Mouse (Mus musculus) lung, adult 18-20 months (tissue): ENCODE results near the gene Mas1.

Experiments
- DNase-seq, 2 experiments: peaks; one replicate each; pipeline ENCODE4 v3.0.0; 2022; ENCODE audit warnings: mixed read lengths in 2 of 2

Mas1 gene

DNA sequence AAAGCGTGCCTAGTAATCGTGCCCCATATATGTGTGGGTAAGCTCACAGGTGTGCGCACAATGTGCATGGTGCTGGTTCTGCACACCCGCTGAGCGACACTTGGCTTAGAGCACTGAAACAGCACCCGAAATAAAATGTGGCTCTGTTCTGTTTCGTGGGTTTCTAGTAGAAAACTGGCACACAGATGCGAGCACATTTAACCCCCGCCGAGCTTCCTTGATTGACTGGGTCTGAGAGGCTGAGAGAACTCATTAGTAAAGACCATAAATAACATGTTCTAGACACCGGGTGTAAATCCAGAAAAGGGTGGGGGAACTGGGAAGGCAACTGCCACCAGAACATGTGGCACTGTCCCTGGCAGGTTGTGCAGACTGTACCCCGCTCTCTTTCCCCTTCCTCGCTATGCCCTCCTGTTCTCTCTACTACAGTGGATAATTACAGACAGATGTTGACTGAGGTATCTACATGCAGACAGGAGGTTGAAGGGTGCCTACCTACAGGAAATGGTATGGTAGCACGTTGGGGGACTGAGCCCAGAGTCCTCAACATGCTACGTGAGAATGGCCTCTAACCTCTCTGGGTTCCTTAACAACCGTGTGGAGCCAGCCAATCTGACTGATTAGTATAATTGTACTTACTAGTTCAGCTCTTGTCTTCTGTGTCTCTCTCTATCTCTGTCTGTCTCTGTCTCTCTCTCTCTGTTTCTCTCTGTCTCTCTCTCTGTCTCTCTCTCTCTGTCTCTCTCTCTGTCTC lies 4.5 kb upstream of the Mas1 start:
- DNase-seq = no peak

- no peak for DNase-seq
Observed at GRCm38 (mm10) chr17:12868640-12869039, 697 bp upstream of the Mas1 start.

- DNase-seq = no peak
Observed at GRCm38 (mm10) chr17:12866853-12867252, 1.1 kb downstream of the Mas1 start.

DNA sequence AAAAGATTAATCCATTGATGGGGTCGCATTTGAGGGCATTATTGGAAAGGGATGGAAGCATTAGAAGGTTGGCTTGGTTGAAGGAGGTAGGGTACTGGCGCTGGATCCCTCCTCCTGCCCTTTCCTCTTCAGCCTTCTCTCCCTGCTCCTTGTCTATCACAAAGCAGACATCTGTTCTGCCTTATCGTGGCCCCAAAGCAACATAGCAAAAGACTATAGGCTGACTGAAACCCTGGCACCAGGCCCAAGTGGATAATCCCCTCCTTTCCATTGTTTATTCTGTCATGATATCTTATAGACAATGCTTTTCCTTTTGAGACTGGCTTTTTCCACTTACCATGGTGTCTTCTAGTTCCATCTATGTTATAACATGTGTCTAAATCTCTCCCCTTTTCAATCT lies 2.5 kb downstream of the Mas1 start:
- DNase-seq = no peak

DNA sequence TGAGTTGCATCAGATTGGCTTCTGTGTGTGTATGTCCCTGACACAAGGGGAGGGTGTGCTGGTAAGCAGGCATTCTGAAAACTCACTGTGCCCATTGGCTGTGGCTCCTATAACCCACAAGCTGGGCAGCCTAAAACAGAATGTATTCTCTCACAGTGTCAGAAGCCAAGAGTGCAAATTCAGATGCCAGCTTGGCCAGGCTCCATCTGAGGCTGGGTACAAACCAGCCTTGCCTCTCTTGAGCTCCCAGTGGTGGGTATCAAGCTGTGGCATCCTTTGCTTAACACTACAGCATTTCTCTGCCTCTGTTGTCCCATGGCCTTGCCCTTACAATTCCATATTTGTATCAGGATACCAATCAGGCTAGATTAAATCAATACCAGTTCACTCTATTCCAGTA lies 3.8 kb downstream of the Mas1 start:
- no peak for DNase-seq

DNA sequence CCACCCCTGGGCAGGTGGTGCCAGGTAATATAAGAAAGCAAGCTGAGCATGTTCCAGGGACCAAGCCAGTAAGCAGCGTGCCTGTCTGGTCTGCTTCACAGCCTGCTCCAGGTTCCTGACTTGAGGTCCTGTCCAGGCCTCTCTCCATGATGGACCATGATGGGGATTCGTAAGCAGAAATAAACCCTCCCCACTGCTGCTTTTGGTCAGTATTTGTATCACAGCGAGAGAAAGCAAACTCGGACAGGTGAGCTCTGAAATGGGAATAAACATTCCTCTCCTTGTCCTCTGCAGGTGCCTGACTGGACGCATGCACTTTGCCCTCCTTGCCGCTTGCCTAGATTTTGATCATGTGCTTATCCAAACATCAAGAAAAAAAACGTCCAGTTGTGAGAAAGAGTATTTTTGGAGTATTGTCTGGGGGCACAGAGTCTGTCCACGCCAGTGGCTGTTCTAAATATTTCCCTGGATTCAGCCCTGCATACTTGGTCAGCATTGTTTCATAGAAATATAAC lies 8.9 kb downstream of the Mas1 start:
- no peak for DNase-seq

- no peak for DNase-seq
Observed at GRCm38 (mm10) chr17:12858072-12858471, 9.9 kb downstream of the Mas1 start.

- no peak for DNase-seq
Observed at GRCm38 (mm10) chr17:12857395-12857794, 10.5 kb downstream of the Mas1 start.

DNA sequence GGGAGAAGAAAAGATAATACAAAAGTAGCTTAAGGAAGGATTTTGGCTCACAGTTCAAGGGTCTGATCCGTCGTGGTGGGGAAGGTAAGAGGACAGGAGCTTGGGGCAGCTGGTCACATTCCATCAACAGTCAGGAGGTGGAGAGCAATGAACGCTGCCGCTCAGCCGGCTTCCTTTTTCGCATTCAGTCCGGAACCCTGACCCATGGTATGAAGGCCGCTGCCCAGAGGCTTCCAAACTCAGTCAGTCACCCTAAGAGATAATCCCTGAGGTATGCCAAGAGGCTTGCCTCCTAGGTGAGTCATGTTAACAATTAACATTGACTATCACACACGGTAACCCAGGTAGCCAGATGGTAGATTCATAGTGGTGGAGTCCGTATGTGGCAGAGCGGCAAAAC lies 13.6 kb downstream of the Mas1 start:
- no peak for DNase-seq

GRCm38 (mm10) chr17:12853821-12854220 lies 14.1 kb downstream of the Mas1 start:
- no peak for DNase-seq

GRCm38 (mm10) chr17:12851689-12852088 lies 16.3 kb downstream of the Mas1 start:
- no peak for DNase-seq

DNA sequence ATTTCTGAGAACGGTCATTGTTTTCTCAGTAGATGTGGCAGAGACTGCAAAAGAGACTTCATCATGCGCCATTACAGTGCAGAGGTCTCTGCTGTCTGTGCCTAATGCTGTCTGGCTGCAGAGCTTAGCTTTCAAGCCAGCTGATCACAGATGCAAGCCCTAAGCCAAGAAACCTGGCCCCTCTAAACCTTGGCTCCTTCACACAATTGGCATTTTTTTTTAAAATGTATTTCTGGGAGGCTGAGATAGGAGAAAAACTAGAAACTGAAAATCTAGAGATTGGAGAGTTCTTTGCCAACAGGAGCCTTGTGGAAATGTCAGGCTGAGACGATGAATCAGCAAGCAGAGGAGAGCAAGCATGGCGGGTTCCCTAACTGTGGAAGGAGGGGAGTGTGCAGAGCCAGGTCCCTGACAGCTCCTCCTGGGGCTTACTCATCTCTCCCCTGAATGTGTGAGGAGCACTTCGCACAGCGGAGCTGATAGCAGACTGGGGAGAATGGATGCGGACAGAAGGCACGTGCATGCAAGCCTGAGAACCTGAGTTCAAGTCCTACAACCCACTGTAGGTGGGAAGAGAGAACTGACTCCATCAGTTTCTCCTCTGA lies 18.1 kb downstream of the Mas1 start:
- DNase-seq = no peak

- no peak for DNase-seq
Observed at GRCm38 (mm10) chr17:12847736-12848135, 20.2 kb downstream of the Mas1 start.

DNA sequence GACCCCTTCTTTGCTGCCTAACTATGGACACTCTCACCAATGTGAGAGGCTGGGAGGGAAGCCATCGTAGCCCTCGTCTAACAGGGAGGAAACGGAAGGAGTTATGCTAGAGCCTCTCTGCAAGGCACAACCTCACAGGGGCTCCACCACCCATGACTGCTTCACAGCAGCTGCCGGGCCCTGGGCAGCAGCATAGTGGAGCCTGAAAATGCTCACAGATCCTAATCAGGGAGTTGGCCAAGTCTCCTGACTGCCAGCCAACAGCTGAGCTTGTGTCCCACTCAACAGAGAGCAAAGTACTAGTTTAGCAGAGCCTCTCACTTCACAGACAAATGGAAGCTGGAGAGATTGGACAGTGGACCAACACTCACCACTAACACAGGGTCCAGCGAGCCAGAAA lies 21.5 kb downstream of the Mas1 start:
- DNase-seq = no peak

DNA sequence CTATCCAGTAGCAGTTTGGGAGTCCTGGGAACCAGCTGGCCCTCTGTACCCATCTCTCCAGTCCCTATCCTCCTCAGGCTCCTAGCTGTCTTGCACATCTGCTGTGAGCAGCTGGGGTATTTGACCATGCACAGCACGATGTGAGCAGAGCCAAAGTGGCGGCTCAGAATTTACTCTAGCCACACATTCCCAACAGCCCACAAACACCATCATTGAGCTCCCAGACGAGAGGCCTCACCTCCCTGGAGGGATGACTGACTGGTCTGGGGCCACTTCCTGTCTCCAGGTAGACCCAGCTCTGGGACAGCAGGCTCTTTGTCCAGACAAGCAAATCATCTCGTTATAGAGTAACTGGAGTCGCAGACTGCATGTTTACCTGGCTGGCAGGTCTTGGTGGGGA lies 22.1 kb downstream of the Mas1 start:
- DNase-seq = no peak

DNA sequence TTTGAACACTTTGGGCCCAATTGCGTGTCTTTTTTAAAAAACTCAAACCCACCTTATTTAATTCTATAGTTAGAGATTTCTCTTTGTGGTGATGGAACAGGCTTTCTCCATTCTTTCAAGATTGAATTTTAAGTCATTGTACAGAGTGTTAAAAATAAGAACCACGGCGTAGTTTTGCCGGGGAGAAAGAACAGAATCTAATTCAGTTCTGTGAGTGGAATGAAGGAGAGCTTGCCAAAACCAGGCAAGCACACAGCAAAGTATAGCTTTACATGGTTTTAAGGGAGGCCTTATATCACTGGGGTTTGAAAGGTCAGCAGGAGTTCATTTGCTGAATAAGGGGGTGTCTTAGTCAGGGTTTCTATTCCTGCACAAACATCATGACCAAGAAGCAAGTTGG lies 23.4 kb downstream of the Mas1 start:
- no peak for DNase-seq

DNA sequence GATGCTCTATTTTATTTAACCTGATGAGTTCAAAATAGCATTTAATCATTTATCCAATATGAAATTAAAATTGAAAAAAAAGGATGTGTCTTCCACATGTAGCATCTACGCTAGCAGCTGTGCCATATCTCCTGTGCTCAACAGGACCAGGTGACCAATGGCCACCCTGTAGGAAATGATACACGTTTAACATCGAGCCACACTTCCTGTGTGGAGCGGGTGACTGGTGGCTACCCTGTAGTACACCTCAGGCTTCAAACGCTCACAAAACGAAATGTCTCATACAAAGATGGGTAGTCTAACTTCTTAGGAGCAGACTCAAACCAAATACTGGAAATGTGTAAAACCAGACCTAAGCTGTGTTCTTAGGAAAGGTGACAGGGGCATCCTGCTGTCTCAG lies 24.1 kb downstream of the Mas1 start:
- no peak for DNase-seq

DNA sequence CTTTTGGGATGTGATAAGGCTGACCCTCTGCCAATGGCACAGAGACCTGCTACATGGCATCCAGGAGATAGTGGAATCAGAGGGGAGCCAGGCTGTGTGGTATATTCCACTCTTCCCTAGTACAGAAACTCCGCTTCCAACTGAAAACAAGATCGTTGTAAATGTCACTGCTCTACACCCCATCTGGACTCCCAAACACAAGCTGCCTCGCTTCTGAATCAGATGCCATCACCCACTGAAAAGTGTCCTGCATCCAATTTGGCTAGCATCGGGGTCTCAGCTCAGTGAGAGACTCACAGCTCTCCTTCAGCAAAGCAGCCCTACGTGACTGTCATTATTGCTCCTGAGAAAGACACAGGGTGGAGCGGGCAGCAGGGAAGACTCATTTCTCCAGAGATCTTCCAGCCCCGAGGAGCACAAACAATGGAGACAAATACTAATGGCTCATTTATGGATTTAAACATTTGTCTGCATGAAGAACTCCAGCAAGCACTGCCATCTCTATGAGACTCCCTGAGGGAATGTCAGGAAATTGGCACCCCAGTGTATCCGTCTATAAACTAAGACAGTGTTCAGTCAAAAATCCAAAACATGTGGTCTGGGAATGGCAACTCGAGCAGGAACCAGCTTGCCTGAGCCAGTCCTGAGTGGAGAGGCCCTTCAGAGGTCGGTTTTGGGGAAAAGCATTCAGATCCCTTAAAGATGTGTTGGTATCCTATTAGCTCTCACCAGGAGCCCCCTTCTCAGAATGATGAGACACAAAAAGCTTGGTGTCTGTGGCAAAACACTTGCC lies 28.3 kb downstream of the Mas1 start:
- DNase-seq = no peak

GRCm38 (mm10) chr17:12835738-12836137 lies 32.2 kb downstream of the Mas1 start:
- DNase-seq = no peak

- DNase-seq = no peak
Observed at GRCm38 (mm10) chr17:12834826-12835225, 33.1 kb downstream of the Mas1 start.

GRCm38 (mm10) chr17:12834317-12834716 lies 33.6 kb downstream of the Mas1 start:
- no peak for DNase-seq

GRCm38 (mm10) chr17:12832657-12833056 lies 35.3 kb downstream of the Mas1 start:
- DNase-seq = no peak

DNA sequence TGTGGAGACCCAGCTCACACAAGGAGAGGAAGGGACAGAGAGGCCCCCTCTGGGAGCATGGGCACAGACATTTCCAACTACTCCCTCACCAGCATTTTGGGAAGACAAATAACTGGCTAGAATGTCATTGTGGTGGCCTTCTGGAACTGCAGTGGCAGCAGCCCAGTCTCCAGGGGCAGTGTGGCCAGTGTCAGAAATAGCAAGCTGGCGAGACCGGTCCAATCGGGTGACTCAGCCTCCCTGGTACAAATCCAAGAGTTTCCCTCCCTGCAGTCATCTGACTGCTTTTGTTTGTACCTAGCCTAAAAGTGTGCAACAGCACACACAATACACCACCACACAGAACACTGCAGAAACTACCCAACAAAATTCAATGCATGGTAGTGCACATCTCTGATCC lies 35.7 kb downstream of the Mas1 start:
- DNase-seq = peak; percentile 56 to 66

DNA sequence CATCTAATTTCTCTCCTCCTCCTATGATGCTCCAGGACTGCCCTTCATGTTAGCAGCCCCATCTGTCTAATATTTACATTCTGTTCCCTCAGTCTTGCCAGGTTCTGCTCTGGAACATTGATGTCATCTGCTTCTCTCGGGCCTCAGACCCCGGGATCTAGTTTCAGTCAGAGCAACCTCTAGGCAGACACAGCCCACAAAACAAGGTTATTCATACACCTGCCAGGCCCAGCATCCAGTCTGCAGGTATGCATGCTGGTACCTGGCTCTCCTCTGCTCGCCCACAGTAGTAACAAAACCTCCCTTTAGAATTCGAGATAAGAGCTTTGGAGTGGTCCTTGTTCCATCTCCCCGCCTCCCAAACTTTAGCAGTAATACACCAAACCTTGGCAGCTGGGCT lies 37.6 kb downstream of the Mas1 start:
- peak in 1 of 2 experiments; percentile 17 for DNase-seq
